Mouse (Mus musculus) kidney, adult 2 months (tissue): ENCODE results near the gene Cphx3.
"Not testable (repeated sequence)": the region's sequence is repeated elsewhere in the genome, so short reads cannot be mapped to it uniquely, and the experiment has no call there.

ENCODE experiments used
- CTCF ChIP-seq: fragments of 200-500 bp; conservative IDR thresholded peaks from 2 replicates; pipeline ENCODE4 v1.5.1; 2011; ENCODE audit warnings: low read depth, mild to moderate bottlenecking, control low read depth, low read length, moderate library complexity, mixed read lengths; ENCODE audit not compliant: insufficient read depth, insufficient read length
- POLR2A ChIP-seq: fragments of 200-500 bp; IDR thresholded peaks from one replicate; pipeline ENCODE4 v1.6.1; 2011; ENCODE audit warnings: low read depth, low read length, control low read depth

DNA sequence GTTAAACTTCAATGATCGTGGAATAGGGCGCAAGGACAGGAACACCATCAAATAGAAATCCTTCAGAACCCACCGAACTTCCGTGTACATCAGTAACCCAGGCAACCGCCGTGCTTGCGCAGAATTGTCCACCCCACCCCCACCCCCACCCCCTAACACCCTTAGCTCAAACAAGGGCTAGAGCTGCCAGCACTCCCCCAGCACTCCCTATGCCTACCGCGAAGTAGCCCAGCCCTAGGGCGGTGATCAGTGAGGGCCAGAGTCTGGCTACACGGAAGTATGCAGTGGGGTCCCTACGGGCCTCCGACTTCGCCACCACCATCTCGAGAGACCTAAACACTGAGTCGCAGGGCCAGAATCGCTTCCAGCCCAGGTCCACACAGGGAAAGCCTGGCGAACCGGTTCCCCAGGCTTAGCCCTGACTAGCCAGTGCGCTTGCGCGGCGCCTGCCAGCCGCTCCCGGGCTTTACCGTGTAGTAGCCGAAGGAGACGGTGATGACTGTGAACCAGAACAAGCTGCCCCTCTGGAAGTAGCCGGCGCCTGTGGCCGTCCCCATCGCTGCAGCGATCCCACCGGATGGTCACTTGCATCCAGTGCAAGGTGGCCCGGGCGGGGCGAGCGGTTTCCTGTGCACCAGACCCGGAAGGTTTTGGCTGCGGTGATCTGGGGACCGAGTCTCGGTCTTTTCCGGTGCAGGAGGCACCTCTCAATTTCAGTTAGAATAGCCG is 124.3 kb downstream of the Cphx3 start:
- not testable (repeated sequence) for TF ChIP-seq CTCF, POLR2A
